Mouse (Mus musculus) midbrain, embryonic 16.5 days (tissue): ENCODE data around the gene Grin2a. TPM values are rescaled to one million over a fixed set of nuclear protein-coding genes. Genes with fewer than 3 reads are reported as not detected.

Experiments used
- ATAC-seq: fragments of 200-750 bp; cut with Nextera tagmentation; 2 replicates; pipeline ENCODE4 v1.8.0; 2017; ENCODE audit warnings: moderate TSS enrichment
- H3K27ac ChIP-seq: fragments of 300-500 bp; sonication (generic); 2 replicates; pipeline ENCODE4 v1.5.1; 2014; ENCODE audit warnings: mild to moderate bottlenecking, low read length, mixed read lengths
- H3K27me3 ChIP-seq: fragments of 300-500 bp; sonication (generic); 2 replicates; pipeline ENCODE4 v1.6.1; 2014; ENCODE audit warnings: low read depth, low read length, mixed read lengths; ENCODE audit not compliant: control insufficient read depth, insufficient read depth
- H3K36me3 ChIP-seq: fragments of 300-500 bp; sonication (generic); 2 replicates; pipeline ENCODE4 v1.6.1; 2014; ENCODE audit warnings: mild to moderate bottlenecking, low read length, moderate library complexity, mixed read lengths; ENCODE audit not compliant: control insufficient read depth, insufficient read depth
- H3K4me1 ChIP-seq: fragments of 300-500 bp; sonication (generic); 2 replicates; pipeline ENCODE4 v1.6.1; 2014; ENCODE audit warnings: mild to moderate bottlenecking, low read length, mixed read lengths; ENCODE audit not compliant: control insufficient read depth, insufficient read depth
- H3K4me2 ChIP-seq: fragments of 300-500 bp; sonication (generic); 2 replicates; pipeline ENCODE4 v1.6.1; 2014; ENCODE audit warnings: mild to moderate bottlenecking, low read length, mixed read lengths
- H3K4me3 ChIP-seq: fragments of 300-500 bp; sonication (generic); 2 replicates; pipeline ENCODE4 v1.5.1; 2014; ENCODE audit warnings: low read depth, mild to moderate bottlenecking, low read length, moderate library complexity, mixed read lengths
- H3K9ac ChIP-seq: fragments of 300-500 bp; sonication (generic); 2 replicates; pipeline ENCODE4 v1.6.1; 2014; ENCODE audit warnings: low read depth, low read length, mixed read lengths
- H3K9me3 ChIP-seq: fragments of 300-500 bp; sonication (generic); replicated peaks from 2 replicates; pipeline ENCODE4 v1.6.1; 2014; ENCODE audit warnings: mild to moderate bottlenecking, low read length, mixed read lengths; ENCODE audit not compliant: control insufficient read depth, poor library complexity, severe bottlenecking
- WGBS: fragments of 180-500 bp; shearing (Covaris S2); extraction: QIAGEN DNeasy Blood & Tissue Kit; methylation state at CpG from one replicate; pipeline ENCODE4 v1.1.7; 2014; 5-methylcytosine and 5-hydroxymethylcytosine counted together
- polyA plus RNA-seq: library from polyadenylated mRNA; unstranded; fragments of >200 nt; fragmentation: Nextera tagmentation; extraction: Ambion mirVana; gene quantifications from 2 replicates; pipeline ENCODE4 v1.2.1, GENCODE M21; 2015

The Grin2a gene
- polyA plus RNA-seq, 1 experiment from 2014 or later, result 7.6 TPM

- Histone ChIP-seq H3K4me2 (no peak overlapping the region), H3K36me3 (no peaks in the 10 kb centered on the region), H3K27ac (no peak overlapping the region), H3K9ac (no peak overlapping the region), H3K4me1 (no peaks in the 10 kb centered on the region), H3K27me3 (no peaks in the 10 kb centered on the region), H3K4me3 (no peak overlapping the region), H3K9me3 (no peaks in the 10 kb centered on the region; the same call in 1 of the 2 replicates)
- ATAC-seq, result no peak
- 6% methylated on average over 1 of the region's 1 CpGs for WGBS
Observed at GRCm38 (mm10) chr16:10001601-10002000, 6.2 kb upstream of the Grin2a start.

- WGBS, result 73% methylated on average over 5 of the region's 5 CpGs
- H3K36me3 ChIP-seq, result no peaks in the 10 kb centered on the region
- no peak overlapping the region for H3K27ac ChIP-seq
- H3K4me1 ChIP-seq, result peaks cover 5% of the 10 kb centered on the region
- H3K9ac ChIP-seq, result no peak overlapping the region
- no peaks in the 10 kb centered on the region for H3K9me3 ChIP-seq
- H3K27me3 ChIP-seq, result no peaks in the 10 kb centered on the region; the same call in 1 of the 2 replicates
- no peak overlapping the region for H3K4me2 ChIP-seq
- H3K4me3 ChIP-seq, result no peak overlapping the region
- no peak for ATAC-seq
Observed at GRCm38 (mm10) chr16:9999926-10000325, 4.6 kb upstream of the Grin2a start.

GRCm38 (mm10) chr16:9997931-9998330 lies 2.6 kb upstream of the Grin2a start:
- ATAC-seq, result no peak
- H3K4me1 ChIP-seq, result peaks cover 13% of the 10 kb centered on the region
- H3K4me3 ChIP-seq, result no peak overlapping the region

GRCm38 (mm10) chr16:9995814-9996210 lies 452 bp upstream of the Grin2a start:
- Histone ChIP-seq H3K4me2 (peak overlapping the region; percentile 97), H3K9me3 (no peaks in the 10 kb centered on the region), H3K9ac (peak overlapping the region; percentile 83), H3K27ac (peak overlapping the region; percentile 79), H3K4me1 (peaks cover 17% of the 10 kb centered on the region), H3K27me3 (peaks cover 14% of the 10 kb centered on the region), H3K4me3 (peak overlapping the region; percentile 70), H3K36me3 (no peaks in the 10 kb centered on the region)
- no peak for ATAC-seq
- 16% methylated on average over 13 of the region's 13 CpGs for WGBS

More at GRCm38 (mm10) chr16:9997931-9998330, 2.6 kb upstream of the Grin2a start:
- Histone ChIP-seq H3K27me3 (peaks cover 4% of the 10 kb centered on the region; the same call in 1 of the 2 replicates), H3K9ac (no peak overlapping the region), H3K9me3 (no peaks in the 10 kb centered on the region), H3K4me2 (no peak overlapping the region), H3K36me3 (no peaks in the 10 kb centered on the region), H3K27ac (no peak overlapping the region)

GRCm38 (mm10) chr16:9994041-9994950 lies 1.1 kb downstream of the Grin2a start:
- Histone ChIP-seq H3K4me1 (peaks cover 17% of the 10 kb centered on the region), H3K4me3 (peak overlapping the region; percentile 70), H3K9me3 (no peaks in the 10 kb centered on the region), H3K4me2 (peak overlapping the region; percentile 97), H3K9ac (peak overlapping the region; percentile 83), H3K27ac (peak overlapping the region; percentile 79), H3K36me3 (no peaks in the 10 kb centered on the region), H3K27me3 (peaks cover 14% of the 10 kb centered on the region)
- ATAC-seq, result peak; percentile 69
- WGBS, result under 1% methylated on average over 39 of the region's 51 CpGs

- ATAC-seq, result peak; percentile 76
- Histone ChIP-seq H3K27me3 (peaks cover 14% of the 10 kb centered on the region), H3K9me3 (no peaks in the 10 kb centered on the region), H3K4me2 (peak overlapping the region; percentile 97), H3K4me1 (peaks cover 17% of the 10 kb centered on the region), H3K9ac (peak overlapping the region; percentile 83), H3K36me3 (no peaks in the 10 kb centered on the region), H3K4me3 (peak overlapping the region; percentile 70), H3K27ac (peak overlapping the region; percentile 79)
- WGBS, result under 1% methylated on average over 39 of the region's 39 CpGs
Observed at GRCm38 (mm10) chr16:9993255-9994040, 1.9 kb downstream of the Grin2a start.

- 0 out of 2 replicates have a peak, but pooled peaks have one; percentile 12 for ATAC-seq
- peak overlapping the region; percentile 83 for H3K9ac ChIP-seq
- H3K4me3 ChIP-seq, result peak overlapping the region; percentile 70
- H3K4me1 ChIP-seq, result peaks cover 17% of the 10 kb centered on the region
- H3K9me3 ChIP-seq, result no peaks in the 10 kb centered on the region
- no peak overlapping the region for H3K27ac ChIP-seq
- peaks cover 14% of the 10 kb centered on the region for H3K27me3 ChIP-seq
- peak overlapping the region; percentile 97 for H3K4me2 ChIP-seq
- H3K36me3 ChIP-seq, result no peaks in the 10 kb centered on the region
- WGBS, result 1% methylated on average over 17 of the region's 17 CpGs
Observed at GRCm38 (mm10) chr16:9992773-9993221, 2.6 kb downstream of the Grin2a start.

GRCm38 (mm10) chr16:9992076-9992772 lies 3.1 kb downstream of the Grin2a start:
- no peak overlapping the region for H3K27ac ChIP-seq
- ATAC-seq, result no peak
- no peaks in the 10 kb centered on the region for H3K9me3 ChIP-seq
- H3K4me1 ChIP-seq, result peaks cover 17% of the 10 kb centered on the region
- peak overlapping the region; percentile 83 for H3K9ac ChIP-seq
- H3K27me3 ChIP-seq, result peaks cover 14% of the 10 kb centered on the region
- H3K4me3 ChIP-seq, result peak overlapping the region; percentile 70
- WGBS, result 17% methylated on average over 34 of the region's 34 CpGs
- peak overlapping the region; percentile 97 for H3K4me2 ChIP-seq
- no peaks in the 10 kb centered on the region for H3K36me3 ChIP-seq
